Mouse (Mus musculus): ENCODE measurements around the gene Dpep3. TPM values are rescaled to one million over a fixed set of nuclear protein-coding genes. Genes with fewer than 3 reads are reported as not detected.

Gene Dpep3
- total RNA-seq, 2 experiments from 2014 or later = not detected

GRCm38 (mm10) chr8:105936866-105937475, 42.3 kb downstream of the Dpep3 start:
- peak; percentile 85 to 89 for DNase-seq (ENCODE audit: low spot score in 2 of 2)

GRCm38 (mm10) chr8:105935863-105936603, 43.2 kb downstream of the Dpep3 start:
- DNase-seq (ENCODE audit: low spot score in 2 of 2) = no peak

- no peak for DNase-seq (ENCODE audit: low spot score in 2 of 2)
Measured at GRCm38 (mm10) chr8:105935105-105935504, 44.1 kb downstream of the Dpep3 start.

- no peak for DNase-seq (ENCODE audit: low spot score in 2 of 2)
Measured at GRCm38 (mm10) chr8:105933762-105934161, 45.5 kb downstream of the Dpep3 start, which contains the start of gene Ctrl. Gene Ctrl, minus strand, starts transcription at chr8:105933862.

GRCm38 (mm10) chr8:105932525-105932924, 46.7 kb downstream of the Dpep3 start:
- DNase-seq (ENCODE audit: low spot score in 2 of 2) = no peak

- DNase-seq (ENCODE audit: low spot score in 2 of 2) = peak; percentile 53 to 61
Measured at GRCm38 (mm10) chr8:105931271-105931670, 48.0 kb downstream of the Dpep3 start.

- DNase-seq (ENCODE audit: low spot score in 2 of 2) = peak; percentile 84 to 90
Measured at GRCm38 (mm10) chr8:105930602-105931001, 48.6 kb downstream of the Dpep3 start.

GRCm38 (mm10) chr8:105925123-105925522, 54.1 kb downstream of the Dpep3 start:
- peak; percentile 50 to 53 for DNase-seq (ENCODE audit: low spot score in 2 of 2)

Small RNA genes within 50 kb of the gene (microRNA-seq; reads per million reads assigned to microRNA genes)
- 0 reads per million in 2 experiments for gene Mir7074

Other genes starting within 250 kb of the Dpep3 start
- 10 to 100 TPM; 23.4 to 23.5 TPM for gene Gfod2, start 220.8 kb downstream of the Dpep3 start, total RNA-seq (2021)
- gene Ranbp10, start 152.1 kb downstream of the Dpep3 start, total RNA-seq (2021) = 10 to 100 TPM; 22.6 to 22.9 TPM
- under 1 TPM in 1 of 2 experiments, not detected in 1; 0.26 TPM for gene Tsnaxip1, start 151.7 kb downstream of the Dpep3 start, total RNA-seq (2021)
- 10 to 100 TPM; 14.1 to 18.1 TPM for gene Cenpt, start 126.2 kb downstream of the Dpep3 start, total RNA-seq (2021)
- gene Thap11, start 124.3 kb downstream of the Dpep3 start, total RNA-seq (2021) = 10 to 100 TPM; 40.8 to 41.6 TPM
- gene Nutf2, start 118.8 kb downstream of the Dpep3 start, total RNA-seq (2021) = 10 to 100 TPM; 24.8 to 29.0 TPM
- 10 to 100 TPM; 62.8 to 65.0 TPM for gene Edc4, start 98.5 kb downstream of the Dpep3 start, total RNA-seq (2021)
- 1 to 10 TPM; 3.6 to 4.1 TPM for gene Nrn1l, start 85.9 kb downstream of the Dpep3 start, total RNA-seq (2021)
- 1 to 10 TPM; 6.6 to 7.6 TPM for gene Pskh1, start 79.0 kb downstream of the Dpep3 start, total RNA-seq (2021)
- 1 to 10 TPM; 1.9 to 2.4 TPM for gene Ctrl, start 45.6 kb downstream of the Dpep3 start, total RNA-seq (2021)
- gene Psmb10, start 41.0 kb downstream of the Dpep3 start, total RNA-seq (2021) = 10 to 100 TPM; 92.9 to 93.3 TPM
- gene Lcat, start 36.0 kb downstream of the Dpep3 start, total RNA-seq (2021) = 10 to 100 TPM; 22.8 to 26.4 TPM
- 10 to 100 TPM; 17.3 to 19.2 TPM for gene Slc12a4, start 13.3 kb downstream of the Dpep3 start, total RNA-seq (2021)
- gene Dus2, start 11.9 kb upstream of the Dpep3 start, total RNA-seq (2021) = 10 to 100 TPM; 18.9 to 19.2 TPM
- not detected for gene Dpep2nb, start 26.5 kb upstream of the Dpep3 start, total RNA-seq (2021)
- gene Ddx28, start 32.5 kb upstream of the Dpep3 start, total RNA-seq (2021) = 10 to 100 TPM; 14.5 to 17.2 TPM
- 10 to 100 TPM; 10.5 to 12.4 TPM for gene Nfatc3, start 79.4 kb upstream of the Dpep3 start, total RNA-seq (2021)
- gene Esrp2, start 157.5 kb upstream of the Dpep3 start, total RNA-seq (2021) = not detected
- 10 to 100 TPM; 25.8 to 28.3 TPM for gene Pla2g15, start 171.0 kb upstream of the Dpep3 start, total RNA-seq (2021)
- 10 to 100 TPM; 21.0 to 24.4 TPM for gene Slc7a6, start 189.4 kb upstream of the Dpep3 start, total RNA-seq (2021)
- 10 to 100 TPM; 26.2 to 27.0 TPM for gene Slc7a6os, start 231.5 kb upstream of the Dpep3 start, total RNA-seq (2021)
- 10 to 100 TPM; 34.2 to 40.0 TPM for gene Prmt7, start 231.5 kb upstream of the Dpep3 start, total RNA-seq (2021)

All from left cerebral cortex, adult 18-20 months (tissue).